Mouse (Mus musculus) B cell, adult (primary cell): ENCODE results near the gene Dffa. TPM values are rescaled to one million over a fixed set of nuclear protein-coding genes. Genes with fewer than 3 reads are reported as not detected.

ENCODE experiments used
- total RNA-seq: library from RNA; stranded (reverse); gene quantifications from 4 replicates; pipeline ENCODE4 v1.2.4, GENCODE M21; 2023; ENCODE audit not compliant: inconsistent age

Gene Dffa
- 35.5 to 42.0 TPM (median 38.7 TPM) in 4 replicates for total RNA-seq

DNA sequence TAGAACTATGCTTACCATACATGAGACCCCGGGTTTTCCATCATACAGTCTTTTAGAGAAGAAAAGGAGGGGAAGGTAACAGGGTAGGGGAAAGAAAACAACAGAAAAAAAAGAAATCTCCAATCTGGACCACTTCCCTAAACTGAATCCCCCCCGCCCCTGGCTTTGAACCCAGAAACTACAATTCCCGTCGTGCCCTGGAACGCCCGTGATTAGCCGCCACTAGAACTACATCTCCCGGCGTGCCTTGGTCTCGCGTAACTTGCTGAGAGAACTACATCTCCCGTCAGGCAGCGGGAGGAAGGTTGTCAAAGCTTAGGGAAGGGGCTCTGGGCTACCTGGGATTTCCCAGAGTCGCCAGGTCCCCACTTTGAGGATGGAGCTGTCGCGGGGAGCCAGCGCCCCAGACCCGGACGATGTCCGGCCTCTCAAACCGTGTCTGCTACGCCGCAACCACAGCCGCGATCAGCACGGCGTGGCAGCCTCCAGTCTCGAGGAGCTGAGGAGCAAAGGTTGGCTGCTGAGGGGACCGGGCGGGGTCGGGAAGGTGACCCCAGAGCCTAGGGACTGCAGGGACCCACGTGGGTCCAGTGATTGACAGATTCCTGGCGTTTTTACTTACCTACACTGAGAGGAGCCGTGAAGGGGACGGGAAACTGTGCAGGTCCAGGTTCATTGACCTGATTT, at the start of gene Dffa:
Dffa (plus strand) TSS at position 272 of the 687 bp plus-strand sequence.

GRCm38 (mm10) chr4:149099369-149100017, 4.5 kb upstream of the Dffa start, which contains the start of gene Pex14:
Pex14 (minus strand) TSS chr4:149099876.

GRCm38 (mm10) chr4:149126663-149127062, 22.7 kb downstream of the Dffa start, which contains the start of gene Cort:
Cort (minus strand) TSS chr4:149126763.

GRCm38 (mm10) chr4:149136982-149137770, 33.2 kb downstream of the Dffa start, which contains the start of gene Cenps:
Cenps (minus strand) TSS chr4:149137629.

DNA sequence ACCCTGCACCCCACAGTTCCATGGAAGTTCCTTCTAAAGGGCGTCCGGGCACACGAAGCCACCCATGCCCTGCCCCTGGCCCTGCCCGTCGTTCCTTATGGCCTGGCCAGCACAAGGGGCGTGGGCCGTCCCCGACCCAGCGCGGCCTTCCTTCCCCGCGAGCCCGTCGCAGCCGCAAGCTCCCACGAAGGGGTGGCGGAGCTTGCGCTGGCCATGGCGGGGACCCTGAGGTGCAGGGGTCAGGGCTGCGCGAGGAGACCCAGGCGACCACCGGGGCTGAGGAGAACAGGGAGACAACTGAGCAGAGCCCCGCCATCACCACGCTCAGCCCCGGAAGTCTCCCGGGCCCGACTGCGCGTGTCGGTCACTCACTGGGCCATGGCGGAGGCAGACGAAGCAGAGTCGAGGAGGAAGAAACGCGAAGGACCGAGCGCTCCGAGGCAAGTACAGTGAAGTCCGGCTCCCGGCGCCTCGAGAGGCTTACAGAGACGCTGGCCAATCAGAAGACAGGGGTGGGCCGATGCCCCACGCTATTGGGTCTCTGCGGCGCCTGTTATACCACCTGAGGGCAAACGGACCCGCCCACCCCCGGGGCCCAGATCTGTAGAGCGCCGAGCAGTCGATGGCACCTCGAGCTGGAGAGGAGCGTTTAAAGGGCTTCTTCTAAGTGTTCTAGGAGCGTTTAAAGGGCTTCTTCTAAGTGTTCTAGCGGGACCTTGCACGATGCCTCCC, 62.4 kb downstream of the Dffa start, which contains the start of gene Pgd:
Pgd (minus strand) TSS at position 557 of the 732 bp plus-strand sequence.

Other genes with a start within 250 kb of the Dffa start
- gene Pex14, start 4.3 kb upstream of the Dffa start, total RNA-seq = 28.9 to 34.9 TPM (median 31.1 TPM) in 4 replicates
- 4.7 to 6.1 TPM (median 5.5 TPM) in 4 replicates for gene Cort, start 22.6 kb downstream of the Dffa start, total RNA-seq
- gene Cenps, start 33.5 kb downstream of the Dffa start, total RNA-seq = 29.0 to 40.2 TPM (median 32.0 TPM) in 4 replicates
- 56.9 to 61.7 TPM (median 59.5 TPM) in 4 replicates for gene Pgd, start 62.6 kb downstream of the Dffa start, total RNA-seq
- 12.4 to 17.7 TPM (median 13.5 TPM) in 4 replicates for gene Kif1b, start 203.5 kb downstream of the Dffa start, total RNA-seq